Mouse (Mus musculus): ENCODE data around the gene Gm37240.
A peak's percentile ranks its signal among the peaks of the same experiment; 100 is the strongest.
"Not testable (repeated sequence)": the region's sequence is repeated elsewhere in the genome, so short reads cannot be mapped to it uniquely, and the experiment has no call there.

Gene Gm37240

DNA sequence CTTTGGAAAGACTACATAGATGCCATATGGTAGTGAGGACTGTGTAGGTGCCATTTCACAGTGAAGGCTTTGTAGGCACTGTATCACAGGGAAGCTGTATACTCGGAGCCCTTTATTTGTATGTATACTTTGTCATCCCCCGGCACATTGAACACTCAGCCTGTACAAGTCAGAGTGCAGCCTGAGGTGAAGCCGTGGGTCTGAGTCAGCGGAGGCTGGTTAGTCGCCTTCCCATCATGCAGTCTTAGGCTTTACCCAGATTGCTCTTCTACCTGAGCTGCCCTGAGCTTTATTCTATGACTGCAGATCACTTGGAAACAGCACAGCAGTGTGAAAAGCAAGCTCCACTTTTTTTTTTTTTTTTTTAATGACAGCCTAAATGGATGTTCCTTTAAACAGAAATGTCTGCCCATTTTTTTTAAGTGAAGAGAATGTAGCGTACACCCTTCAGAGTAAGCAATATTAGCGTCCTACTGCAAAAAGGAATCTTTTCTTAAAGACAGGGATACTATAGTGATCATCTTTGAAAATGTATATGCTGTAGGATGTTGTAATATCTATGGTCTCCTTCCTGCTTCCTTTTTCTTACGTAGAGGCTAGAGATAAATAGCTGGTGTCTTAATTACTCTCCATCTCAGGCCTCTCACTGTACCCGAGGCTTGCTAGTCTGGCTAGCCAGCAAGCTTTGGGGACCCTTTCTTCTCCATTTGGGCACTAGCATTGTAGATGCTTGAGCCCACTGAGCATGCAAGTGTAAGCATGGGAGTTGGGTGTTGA is 969.2 kb downstream of the Gm37240 start:
- DNase-seq (ENCODE audit: low read depth, low spot score): no peak

GRCm38 (mm10) chr3:84914284-84914683 is 973.0 kb downstream of the Gm37240 start:
- DNase-seq (ENCODE audit: low read depth, low spot score): no peak

DNA sequence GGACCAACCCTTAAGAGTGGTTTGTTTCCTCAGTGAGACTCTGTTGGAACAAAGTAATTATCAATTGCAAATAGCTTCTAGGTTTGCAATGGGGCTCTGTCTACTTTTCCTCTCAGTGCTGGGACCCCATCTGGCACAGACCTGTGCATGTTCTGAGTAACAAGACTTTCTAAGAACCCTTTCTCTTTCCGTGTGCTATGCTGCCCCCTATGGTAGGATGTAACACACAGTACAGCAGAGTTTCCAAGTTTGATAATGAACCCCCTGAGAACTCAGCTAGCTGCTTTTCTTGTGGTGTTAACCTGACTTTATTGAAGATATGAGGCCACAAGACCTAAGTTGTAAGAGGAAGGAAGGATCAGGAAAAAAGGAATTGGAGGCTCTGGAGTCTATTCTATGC is 980.8 kb downstream of the Gm37240 start:
- DNase-seq (ENCODE audit: low read depth, low spot score): peak; percentile 52

DNA sequence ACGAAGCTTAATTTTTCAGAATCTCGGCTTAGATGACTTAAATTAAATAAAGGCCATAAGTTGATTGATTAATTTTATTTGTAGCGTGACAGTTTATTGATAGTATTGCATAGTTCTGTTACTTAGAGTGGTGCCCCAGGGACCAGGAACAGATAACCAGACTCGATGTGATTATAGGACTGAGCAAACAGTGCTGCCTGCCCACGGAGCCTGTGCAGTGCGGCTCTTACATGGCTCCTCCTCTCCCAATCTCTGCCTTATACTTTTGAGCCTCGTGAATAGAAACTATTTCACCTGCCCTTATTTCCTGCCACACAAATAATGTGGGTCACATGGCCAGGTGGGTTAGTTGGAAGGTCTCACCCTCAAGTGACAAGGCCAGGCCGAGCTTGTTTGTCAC is 989.4 kb downstream of the Gm37240 start:
- no peak for DNase-seq (ENCODE audit: low read depth, low spot score)

GRCm38 (mm10) chr3:84890983-84891382 is 996.3 kb downstream of the Gm37240 start:
- DNase-seq (ENCODE audit: low read depth, low spot score): no peak

DNA sequence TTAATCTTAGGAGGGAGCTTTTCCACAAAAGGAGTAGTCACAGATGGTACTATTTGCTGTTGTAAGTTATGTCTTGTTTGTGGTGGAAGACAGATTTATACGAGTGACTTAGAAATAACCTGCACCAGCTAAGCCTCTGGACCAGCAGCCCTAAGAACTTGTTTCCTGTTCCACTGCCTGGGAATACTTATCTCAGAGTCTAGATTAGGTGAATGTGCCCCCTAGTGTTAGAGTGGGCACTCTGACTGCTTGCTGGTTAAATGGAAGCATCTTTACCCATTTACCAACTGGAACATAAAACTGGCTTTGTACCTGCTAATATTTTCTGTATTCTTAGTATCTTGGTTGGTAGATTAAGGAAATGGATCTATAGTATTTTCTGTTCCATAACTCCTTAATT is 997.7 kb downstream of the Gm37240 start:
- DNase-seq (ENCODE audit: low read depth, low spot score): peak; percentile 23

DNA sequence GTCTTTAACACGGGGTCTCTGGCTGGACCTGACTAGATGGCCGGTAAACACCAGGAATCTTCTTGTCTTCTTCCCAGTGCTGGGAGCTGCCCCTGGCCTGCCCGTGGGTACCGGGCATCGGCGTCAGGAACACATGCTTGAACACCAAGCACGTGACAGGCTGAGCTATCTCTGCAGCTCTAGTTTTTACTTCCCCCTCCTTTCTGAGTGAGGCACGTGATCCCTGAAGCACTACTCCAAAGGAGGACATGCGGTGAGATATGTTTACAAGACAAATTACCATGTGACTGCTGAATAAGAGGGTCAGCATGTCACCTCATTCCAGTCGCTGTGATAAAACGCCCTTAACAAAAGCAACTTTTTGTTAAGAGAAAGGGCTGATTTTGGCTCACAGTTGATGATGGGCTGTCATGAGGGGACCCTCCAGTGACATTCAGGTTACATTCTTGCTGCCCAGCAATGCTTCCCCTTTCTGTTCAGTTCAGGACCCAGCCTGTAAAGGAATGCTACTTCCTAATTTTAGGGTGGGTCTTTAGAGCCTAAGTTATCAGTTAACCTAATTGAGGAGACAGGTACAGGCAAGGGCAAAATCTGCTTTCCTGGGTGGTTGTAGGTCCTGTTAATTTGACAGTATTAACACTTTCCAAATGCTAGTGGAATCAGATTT is 1003.4 kb downstream of the Gm37240 start:
- peak; percentile 24 for DNase-seq (ENCODE audit: low read depth, low spot score)

GRCm38 (mm10) chr3:84876211-84876610 is 1011.1 kb downstream of the Gm37240 start:
- DNase-seq (ENCODE audit: low read depth, low spot score): peak; percentile 13

GRCm38 (mm10) chr3:84875306-84875705 is 1012.0 kb downstream of the Gm37240 start:
- DNase-seq (ENCODE audit: low read depth, low spot score): no peak

DNA sequence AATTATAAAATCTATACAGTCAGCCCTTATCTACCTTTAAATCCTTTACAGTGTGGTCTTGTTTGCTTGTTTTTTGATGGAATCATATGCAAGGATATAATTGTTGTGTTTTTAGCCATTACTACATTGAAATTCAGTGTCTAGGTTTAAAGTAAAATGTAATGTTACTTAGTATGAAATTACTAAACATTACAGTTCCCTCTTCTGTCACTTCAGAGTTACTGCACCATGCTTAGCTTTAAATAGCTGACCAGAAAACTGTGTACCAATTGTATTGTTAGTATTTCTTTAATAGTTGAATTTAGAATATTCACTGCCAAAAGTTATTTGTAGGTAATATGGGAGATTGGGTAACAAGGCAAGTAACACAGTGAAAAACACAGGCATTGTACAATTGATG is 1017.2 kb downstream of the Gm37240 start:
- no peak for DNase-seq (ENCODE audit: low read depth, low spot score)

DNA sequence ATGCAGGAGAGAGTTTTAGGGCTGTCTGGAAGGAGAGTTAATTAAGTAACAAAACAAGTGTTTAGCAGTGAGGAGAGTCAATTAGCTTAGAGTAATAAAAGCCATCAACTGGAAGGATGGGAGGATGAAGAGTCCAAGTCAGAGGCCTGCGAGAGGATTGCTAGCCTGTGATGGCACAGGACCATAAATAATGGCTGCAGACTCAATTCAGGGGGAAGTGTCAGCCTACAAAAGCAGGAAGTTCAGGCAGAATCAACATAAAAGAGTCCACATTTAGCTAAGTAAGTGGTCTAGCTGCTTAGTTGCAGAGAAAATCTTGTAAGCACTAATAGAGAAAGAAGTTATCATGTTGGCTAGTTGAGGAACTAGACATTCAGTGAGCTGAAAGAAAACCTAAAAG is 1019.3 kb downstream of the Gm37240 start:
- peak; percentile 24 for DNase-seq (ENCODE audit: low read depth, low spot score)

DNA sequence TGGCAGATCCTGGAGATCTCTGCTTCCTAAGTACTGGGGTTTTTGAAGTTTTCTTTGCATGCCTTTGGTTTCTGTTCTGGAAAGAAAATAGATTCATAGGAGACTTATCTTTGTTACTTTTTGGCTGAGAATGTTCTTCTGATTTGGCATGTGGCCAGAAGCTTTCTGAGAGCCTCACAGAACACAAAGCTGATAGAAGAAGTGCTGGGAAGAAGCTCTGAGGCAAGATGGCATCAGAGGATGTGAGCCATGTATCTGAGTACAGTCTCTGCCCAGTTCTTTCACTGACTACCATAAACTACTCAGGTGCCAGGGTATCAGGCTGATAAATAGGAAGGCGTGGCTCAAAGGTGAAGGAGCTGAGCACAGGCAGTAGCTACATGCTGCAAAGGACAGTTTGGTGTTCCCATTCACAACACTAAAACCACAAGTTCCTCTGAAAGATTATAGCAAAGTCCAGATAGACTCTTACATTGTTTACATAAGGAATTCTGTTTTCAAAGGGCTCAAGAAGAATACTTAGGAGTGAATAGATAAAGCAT is 1019.8 kb downstream of the Gm37240 start:
- DNase-seq (ENCODE audit: low read depth, low spot score): no peak

- no peak for DNase-seq (ENCODE audit: low read depth, low spot score)
These were observed 1020.5 kb downstream of the Gm37240 start for GRCm38 (mm10) chr3:84866866-84867265.

- no peak for DNase-seq (ENCODE audit: low read depth, low spot score)
These were observed 1021.6 kb downstream of the Gm37240 start for GRCm38 (mm10) chr3:84865684-84866083.

GRCm38 (mm10) chr3:84861817-84862216 is 1025.5 kb downstream of the Gm37240 start:
- DNase-seq (ENCODE audit: low read depth, low spot score): not testable (repeated sequence)

- no peak for DNase-seq (ENCODE audit: low read depth, low spot score)
These were observed 1026.6 kb downstream of the Gm37240 start for GRCm38 (mm10) chr3:84860669-84861068.

- DNase-seq (ENCODE audit: low read depth, low spot score): no peak
These were observed 1032.9 kb downstream of the Gm37240 start for GRCm38 (mm10) chr3:84854440-84854839.

- DNase-seq (ENCODE audit: low read depth, low spot score): no peak
These were observed 1034.4 kb downstream of the Gm37240 start for GRCm38 (mm10) chr3:84852877-84853276.

- no peak for DNase-seq (ENCODE audit: low read depth, low spot score)
These were observed 1035.5 kb downstream of the Gm37240 start for GRCm38 (mm10) chr3:84851801-84852200.

- no peak for DNase-seq (ENCODE audit: low read depth, low spot score)
These were observed 1036.9 kb downstream of the Gm37240 start for GRCm38 (mm10) chr3:84850418-84850817.

DNA sequence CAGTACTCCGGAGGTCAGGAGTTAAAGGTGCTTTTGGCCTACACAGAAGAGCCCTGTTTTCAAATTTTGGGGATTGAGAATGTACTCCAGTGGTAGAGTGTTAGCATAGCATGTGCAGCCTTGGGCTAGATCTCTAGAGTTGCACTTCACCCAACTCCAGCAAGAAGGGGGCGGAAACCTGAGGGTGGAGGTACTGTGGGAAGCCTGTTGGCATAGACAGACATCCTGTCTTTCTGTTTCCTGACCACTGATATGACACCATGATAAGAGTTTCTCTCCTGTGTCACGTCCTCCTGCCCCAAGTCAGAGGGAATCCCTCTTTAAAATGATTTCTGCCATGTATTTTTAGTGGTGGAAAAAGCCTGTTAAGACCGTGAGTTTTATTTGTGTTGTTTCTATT is 1038.5 kb downstream of the Gm37240 start:
- DNase-seq (ENCODE audit: low read depth, low spot score): no peak

DNA sequence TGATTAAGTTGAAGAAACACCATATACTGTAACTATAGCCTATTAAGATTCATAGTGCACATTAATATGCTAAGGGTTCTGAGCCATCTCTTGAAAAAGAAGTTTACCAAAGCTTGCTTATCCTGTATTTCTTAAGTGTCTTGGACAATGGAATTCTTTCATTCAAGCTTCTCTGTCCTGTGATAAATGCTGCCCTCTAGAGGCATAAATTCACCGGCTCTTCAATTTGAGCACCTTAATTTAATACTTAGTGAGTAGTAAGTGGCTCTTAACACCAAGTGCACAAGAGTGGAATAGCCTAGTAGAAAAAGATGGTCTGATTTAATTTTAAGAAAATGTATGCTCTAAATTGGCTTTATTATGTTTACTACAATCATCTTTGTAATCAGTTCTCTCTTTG is 1043.7 kb downstream of the Gm37240 start:
- peak; percentile 62 for DNase-seq (ENCODE audit: low read depth, low spot score)

DNA sequence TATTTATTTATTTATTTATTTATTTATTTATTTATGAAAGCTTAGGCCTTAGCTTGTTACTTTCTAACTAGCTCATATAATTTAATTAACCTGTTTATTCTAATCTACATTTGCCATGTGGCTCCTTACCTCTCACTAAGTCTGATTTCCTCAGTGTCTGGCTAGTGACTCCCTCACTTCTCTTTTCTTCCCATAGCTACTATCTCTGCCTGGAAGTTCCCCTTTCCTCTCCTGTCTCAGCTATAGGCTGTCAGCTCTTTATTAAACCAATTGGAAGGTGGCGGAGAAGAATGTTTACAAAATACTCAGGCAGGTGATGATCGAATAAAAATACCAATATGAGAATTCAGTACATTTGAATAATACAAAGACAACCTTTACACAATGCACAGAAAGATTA is 1044.5 kb downstream of the Gm37240 start:
- no peak for DNase-seq (ENCODE audit: low read depth, low spot score)

All from mesoderm, embryonic 11.5 days (tissue).